Mouse (Mus musculus) kidney, postnatal 0 days (tissue): ENCODE data around the gene Pla2g5. TPM values are rescaled to one million over a fixed set of nuclear protein-coding genes. Genes with fewer than 3 reads are reported as not detected.
A peak's percentile ranks its signal among the peaks of the same experiment; 100 is the strongest.
"Not testable (repeated sequence)": the region's sequence is repeated elsewhere in the genome, so short reads cannot be mapped to it uniquely, and the experiment has no call there.

Experiments used
- ATAC-seq: fragments of 200-750 bp; cut with Nextera tagmentation; replicated peaks from 2 replicates; pipeline ENCODE4 v1.8.0; 2017; ENCODE audit warnings: low read depth, moderate number of reproducible peaks, moderate TSS enrichment, moderate library complexity; ENCODE audit not compliant: low FRiP score
- DNase-seq: peaks from one replicate; pipeline ENCODE4 v3.0.0-alpha.2; 2016; ENCODE audit warnings: low spot score
- H3K27ac ChIP-seq: fragments of 300-500 bp; sonication (generic); 2 replicates; pipeline ENCODE4 v1.5.1; 2014; ENCODE audit warnings: mild to moderate bottlenecking
- H3K27me3 ChIP-seq: fragments of 300-500 bp; sonication (generic); 2 replicates; pipeline ENCODE4 v1.6.1; 2014; ENCODE audit warnings: low read length, mixed read lengths; ENCODE audit not compliant: insufficient read depth
- H3K36me3 ChIP-seq: fragments of 300-500 bp; sonication (generic); 2 replicates; pipeline ENCODE4 v1.6.1; 2014; ENCODE audit warnings: low read length, mixed read lengths; ENCODE audit not compliant: insufficient read depth
- H3K4me1 ChIP-seq: fragments of 300-500 bp; sonication (generic); replicated peaks from 2 replicates; pipeline ENCODE4 v1.6.1; 2014; ENCODE audit warnings: antibody characterized with exemption, low read length, mixed read lengths; ENCODE audit not compliant: insufficient read depth
- H3K4me2 ChIP-seq: fragments of 300-500 bp; sonication (generic); 2 replicates; pipeline ENCODE4 v1.6.1; 2014; ENCODE audit warnings: mild to moderate bottlenecking, low read length, moderate library complexity, mixed read lengths
- H3K4me3 ChIP-seq: fragments of 300-500 bp; sonication (generic); replicated peaks from 2 replicates; pipeline ENCODE4 v1.5.1; 2014; ENCODE audit warnings: low read depth, low read length
- H3K9ac ChIP-seq: fragments of 300-500 bp; sonication (generic); 2 replicates; pipeline ENCODE4 v1.6.1; 2014; ENCODE audit warnings: low read depth, low read length
- H3K9me3 ChIP-seq: fragments of 300-500 bp; sonication (generic); replicated peaks from 2 replicates; pipeline ENCODE4 v1.6.1; 2016; ENCODE audit warnings: low read length, inconsistent platforms, mixed read lengths
- CTCF ChIP-seq: IDR thresholded peaks from 2 replicates; pipeline ENCODE4 v1.5.1; 2016; ENCODE audit warnings: antibody characterized with exemption, low read depth, mild to moderate bottlenecking, moderate library complexity
- WGBS: fragments of 180-500 bp; shearing (Covaris S2); extraction: QIAGEN DNeasy Blood & Tissue Kit; methylation state at CpG from one replicate; pipeline ENCODE4 v1.1.7; 2014; 5-methylcytosine and 5-hydroxymethylcytosine counted together
- polyA plus RNA-seq: library from polyadenylated mRNA; unstranded; fragments of >200 nt; fragmentation: Nextera tagmentation; extraction: Ambion mirVana; gene quantifications from 2 replicates; pipeline ENCODE4 v1.2.1, GENCODE M21; 2015

Gene Pla2g5
- 0.68 and 1.0 TPM in 2 replicates for polyA plus RNA-seq

DNA sequence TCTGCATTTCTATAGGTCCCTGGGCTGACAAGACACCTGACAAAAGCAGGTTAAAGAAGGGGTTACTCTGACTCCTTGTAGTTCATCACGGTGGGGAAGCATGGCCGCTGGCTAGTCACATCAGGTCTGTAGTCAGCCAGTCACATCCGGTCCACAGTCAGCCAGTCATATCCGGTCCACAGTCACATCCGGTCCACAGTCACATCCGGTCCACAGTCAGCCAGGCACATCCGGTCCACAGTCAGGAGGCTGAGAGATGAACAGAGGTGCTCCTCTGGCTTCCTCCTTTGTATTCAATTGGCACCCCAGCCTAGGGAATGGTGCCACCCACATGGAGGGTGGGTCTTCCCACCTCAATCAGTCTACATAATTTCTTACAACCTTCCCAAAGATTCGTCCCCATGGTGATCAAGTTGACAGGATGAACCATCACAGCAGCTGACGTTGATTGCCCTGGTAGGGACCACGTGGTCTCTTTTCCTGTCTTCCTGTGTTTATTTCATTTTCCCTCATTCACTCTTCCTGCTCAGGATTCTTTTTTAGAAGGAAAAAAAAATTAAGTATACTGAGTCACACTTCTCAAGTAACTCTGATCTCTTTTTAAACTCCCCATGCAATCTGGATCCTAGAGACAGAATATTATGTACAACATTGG lies at the start of gene Pla2g5:
Pla2g5 (minus strand) TSS at position 139 of the 655 bp plus-strand sequence.
- no peak within 1 kb of the TSS for H3K27ac ChIP-seq
- WGBS, result 68% methylated on average over 10 of the region's 10 CpGs
- no peaks in the 10 kb centered on the region for H3K4me1 ChIP-seq
- no peak within 1 kb of the TSS for H3K9ac ChIP-seq
- no peak within 1 kb of the TSS for H3K4me3 ChIP-seq
- no peak within 1 kb of the TSS for H3K4me2 ChIP-seq
- no peak for TF ChIP-seq CTCF
- DNase-seq, result no peak
- no peaks in the 10 kb centered on the region for H3K9me3 ChIP-seq
- no peaks in the 10 kb centered on the region for H3K27me3 ChIP-seq
- no peak for ATAC-seq
- H3K36me3 ChIP-seq, result no peaks in the 10 kb centered on the region

DNA sequence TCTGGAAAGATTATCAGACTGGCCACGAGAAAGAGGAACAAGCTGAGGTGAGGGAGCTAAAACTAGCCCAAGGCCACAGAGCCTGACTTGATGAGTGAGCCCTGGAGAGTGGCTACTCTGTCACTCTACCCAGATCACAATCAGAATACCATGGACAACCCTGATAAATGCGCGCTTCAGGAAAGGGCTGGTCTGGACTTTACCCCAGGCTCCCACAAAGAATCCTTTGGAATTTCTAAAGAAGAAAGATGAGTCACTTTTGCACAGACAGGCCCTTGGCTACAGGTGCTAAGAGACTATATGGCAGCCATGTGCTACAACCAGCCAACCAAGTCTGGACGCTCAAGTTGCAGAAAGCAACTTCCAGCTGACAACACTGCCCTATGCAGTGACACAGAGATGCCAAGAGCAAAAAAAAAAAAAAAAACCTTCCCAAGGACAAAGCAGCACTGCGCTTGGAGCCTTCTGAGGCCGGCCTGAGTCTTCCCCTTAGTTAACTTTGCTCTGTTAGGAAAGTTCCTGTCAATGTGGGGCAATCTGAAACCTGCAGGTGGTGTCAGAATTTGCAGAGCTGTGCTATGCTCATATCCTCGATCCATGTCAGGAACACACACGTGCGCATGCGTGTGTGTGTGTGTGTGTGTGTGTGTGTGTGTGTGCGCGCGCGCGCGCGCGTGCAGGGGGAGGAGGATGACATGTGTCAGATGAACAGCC lies 42.5 kb upstream of the Pla2g5 start:
- no peak for TF ChIP-seq CTCF
- Histone ChIP-seq H3K4me1 (no peaks in the 10 kb centered on the region), H3K4me2 (no peak overlapping the region), H3K4me3 (no peak overlapping the region), H3K36me3 (peaks cover 32% of the 10 kb centered on the region), H3K9ac (no peak overlapping the region), H3K27me3 (no peaks in the 10 kb centered on the region), H3K27ac (no peak overlapping the region), H3K9me3 (no peaks in the 10 kb centered on the region)
- ATAC-seq, result no peak
- WGBS, result 94% methylated on average over 18 of the region's 18 CpGs
- DNase-seq, result no peak

DNA sequence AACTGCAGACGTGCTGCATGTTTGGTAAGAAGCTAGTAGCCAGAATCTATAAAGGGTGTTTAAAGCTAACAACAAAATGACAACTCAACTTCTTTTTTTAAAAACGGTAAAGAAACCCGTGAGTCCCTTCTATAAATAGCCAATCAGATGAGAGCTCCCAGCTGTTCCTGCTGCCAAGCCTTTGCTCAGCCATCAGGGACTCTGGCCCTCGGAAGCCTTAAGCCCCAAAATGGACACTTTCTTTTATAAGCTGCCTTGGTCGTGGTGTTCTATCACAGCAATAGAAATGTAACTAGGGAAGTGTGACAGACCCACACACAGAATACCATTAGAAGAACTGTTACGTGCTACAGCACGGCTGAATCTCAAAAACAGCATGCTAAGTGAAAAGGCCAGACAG lies 36.1 kb upstream of the Pla2g5 start:
- 69% methylated on average over 7 of the region's 7 CpGs for WGBS
- H3K9me3 ChIP-seq, result no peaks in the 10 kb centered on the region
- no peak overlapping the region for H3K9ac ChIP-seq
- no peak for TF ChIP-seq CTCF
- ATAC-seq (no peak), DNase-seq (peak; percentile 14)
- no peak overlapping the region for H3K4me2 ChIP-seq
- no peaks in the 10 kb centered on the region for H3K4me1 ChIP-seq
- no peaks in the 10 kb centered on the region for H3K27me3 ChIP-seq
- H3K36me3 ChIP-seq, result peaks cover 32% of the 10 kb centered on the region
- no peak overlapping the region for H3K27ac ChIP-seq
- no peak overlapping the region for H3K4me3 ChIP-seq

DNA sequence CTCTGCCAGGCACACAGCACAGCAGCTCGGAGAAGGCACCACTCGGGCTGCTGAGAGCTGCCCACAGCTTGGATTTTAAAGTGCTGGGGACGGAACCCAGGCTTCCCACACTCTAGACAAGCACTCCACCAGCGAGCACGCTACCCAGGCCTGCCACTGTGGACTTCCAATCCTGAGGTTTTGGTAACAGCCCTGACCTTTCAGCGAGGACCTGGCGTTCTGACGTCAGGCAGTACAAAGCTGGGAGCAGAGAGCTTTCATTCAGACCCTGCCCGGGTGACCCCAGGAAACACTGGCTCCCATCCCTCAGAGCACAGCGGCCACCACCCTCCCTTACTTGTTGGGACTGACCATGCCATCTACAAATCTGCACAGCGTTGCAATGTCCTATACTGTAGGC lies 30.5 kb upstream of the Pla2g5 start:
- not testable (repeated sequence) for H3K9me3 ChIP-seq, H3K27me3 ChIP-seq, H3K9ac ChIP-seq, H3K4me3 ChIP-seq, ATAC-seq, H3K4me1 ChIP-seq, H3K4me2 ChIP-seq, DNase-seq, H3K27ac ChIP-seq
- peaks cover 23% of the 10 kb centered on the region for H3K36me3 ChIP-seq
- WGBS, result 90% methylated on average over 11 of the region's 11 CpGs

DNA sequence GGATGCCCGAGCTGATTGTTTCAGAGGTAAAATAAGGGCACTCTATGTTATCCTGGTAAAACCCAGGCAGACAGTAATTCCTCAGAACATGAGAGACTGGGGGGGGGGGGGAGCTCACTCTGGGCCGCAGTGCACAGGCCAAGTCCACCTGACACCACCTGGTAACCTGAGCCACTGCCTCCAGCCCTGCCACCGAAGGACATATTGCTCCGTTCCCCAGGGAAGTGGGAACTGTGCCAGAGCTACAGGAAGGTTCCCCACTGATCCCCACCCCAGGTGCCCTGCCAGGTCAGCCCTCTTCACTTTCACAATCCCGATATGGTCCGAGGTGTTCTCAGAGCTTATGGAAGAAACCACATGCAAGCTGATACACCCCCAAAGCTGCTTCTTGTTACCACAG lies 29.4 kb upstream of the Pla2g5 start:
- no peak overlapping the region for H3K9ac ChIP-seq
- no peaks in the 10 kb centered on the region for H3K9me3 ChIP-seq
- H3K27ac ChIP-seq, result no peak overlapping the region
- no peaks in the 10 kb centered on the region for H3K27me3 ChIP-seq
- H3K4me1 ChIP-seq, result no peaks in the 10 kb centered on the region
- TF ChIP-seq CTCF, result no peak
- DNase-seq (no peak), ATAC-seq (no peak)
- no peak overlapping the region for H3K4me3 ChIP-seq
- peaks cover 21% of the 10 kb centered on the region for H3K36me3 ChIP-seq
- 59% methylated on average over 6 of the region's 6 CpGs for WGBS
- H3K4me2 ChIP-seq, result no peak overlapping the region

DNA sequence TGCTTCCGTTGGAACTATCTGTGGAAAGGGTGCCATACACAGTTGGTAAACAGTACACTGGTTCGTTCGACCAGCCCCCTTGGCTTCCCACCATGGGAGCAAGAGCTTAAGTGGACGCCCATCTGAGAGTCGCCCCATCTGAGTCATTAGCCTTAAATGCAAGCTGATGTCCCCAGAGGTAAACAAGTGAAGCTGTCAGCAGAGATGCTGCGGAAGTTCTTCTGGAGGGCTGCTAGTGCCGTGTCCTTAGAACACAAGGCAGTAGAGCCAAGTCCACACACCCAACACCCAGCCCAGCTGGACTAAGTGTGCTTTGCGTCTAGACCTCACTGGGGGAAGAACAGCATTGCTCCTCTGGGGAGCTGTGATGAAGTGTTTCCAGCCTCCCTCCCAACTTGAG lies 26.4 kb upstream of the Pla2g5 start:
- H3K9me3 ChIP-seq, result no peaks in the 10 kb centered on the region
- TF ChIP-seq CTCF, result no peak
- no peak overlapping the region for H3K9ac ChIP-seq
- no peaks in the 10 kb centered on the region for H3K27me3 ChIP-seq
- WGBS, result 75% methylated on average over 8 of the region's 8 CpGs
- no peak overlapping the region for H3K4me3 ChIP-seq
- H3K4me2 ChIP-seq, result no peak overlapping the region
- H3K27ac ChIP-seq, result no peak overlapping the region
- no peak for DNase-seq
- ATAC-seq, result no peak
- no peaks in the 10 kb centered on the region for H3K4me1 ChIP-seq
- H3K36me3 ChIP-seq, result peaks cover 6% of the 10 kb centered on the region; the same call in 1 of the 2 replicates
